Mouse (Mus musculus) midbrain, postnatal 0 days (tissue): ENCODE results near the gene Chst15. TPM values are rescaled to one million over a fixed set of nuclear protein-coding genes. Genes with fewer than 3 reads are reported as not detected.

ENCODE experiments used
- ATAC-seq: fragments of 200-750 bp; cut with Nextera tagmentation; 2 replicates; pipeline ENCODE4 v1.8.0; 2017; ENCODE audit warnings: moderate number of reproducible peaks, mild to moderate bottlenecking, moderate TSS enrichment, moderate library complexity; ENCODE audit not compliant: low FRiP score
- DNase-seq: peaks from one replicate; pipeline ENCODE4 v3.0.0-alpha.2; 2015; ENCODE audit warnings: low spot score
- H3K27ac ChIP-seq: fragments of 300-500 bp; sonication (generic); 2 replicates; pipeline ENCODE4 v1.5.1; 2014; ENCODE audit warnings: low read depth, mild to moderate bottlenecking, low read length, mixed read lengths
- H3K27me3 ChIP-seq: fragments of 300-500 bp; sonication (generic); 2 replicates; pipeline ENCODE4 v1.6.1; 2014; ENCODE audit warnings: low read length, control low read depth, mixed read lengths; ENCODE audit not compliant: insufficient read depth
- H3K36me3 ChIP-seq: fragments of 300-500 bp; sonication (generic); 2 replicates; pipeline ENCODE4 v1.6.1; 2014; ENCODE audit warnings: low read length, control low read depth, mixed read lengths; ENCODE audit not compliant: insufficient read depth
- H3K4me1 ChIP-seq: fragments of 300-500 bp; sonication (generic); 2 replicates; pipeline ENCODE4 v1.6.1; 2014; ENCODE audit warnings: mild to moderate bottlenecking, control low read depth, antibody characterized with exemption, low read length, mixed read lengths; ENCODE audit not compliant: insufficient read depth
- H3K4me2 ChIP-seq: fragments of 300-500 bp; sonication (generic); 2 replicates; pipeline ENCODE4 v1.6.1; 2014; ENCODE audit warnings: low read depth, mild to moderate bottlenecking, low read length, mixed read lengths; ENCODE audit not compliant: poor library complexity, severe bottlenecking
- H3K4me3 ChIP-seq: fragments of 300-500 bp; sonication (generic); 2 replicates; pipeline ENCODE4 v1.5.1; 2014; ENCODE audit warnings: low read depth, mild to moderate bottlenecking, low read length, moderate library complexity
- H3K9ac ChIP-seq: fragments of 300-500 bp; sonication (generic); replicated peaks from 2 replicates; pipeline ENCODE4 v1.6.1; 2014; ENCODE audit warnings: mild to moderate bottlenecking, low read length, moderate library complexity, mixed read lengths; ENCODE audit not compliant: poor library complexity, severe bottlenecking
- H3K9me3 ChIP-seq: fragments of 300-500 bp; sonication (generic); 2 replicates; pipeline ENCODE4 v1.6.1; 2016; ENCODE audit warnings: low read length, control low read depth
- CTCF ChIP-seq: IDR thresholded peaks from 2 replicates; pipeline ENCODE4 v1.5.1; 2016; ENCODE audit warnings: antibody characterized with exemption, mild to moderate bottlenecking
- WGBS: fragments of 180-500 bp; shearing (Covaris S2); extraction: QIAGEN DNeasy Blood & Tissue Kit; methylation state at CpG from one replicate; pipeline ENCODE4 v1.1.7; 2014; 5-methylcytosine and 5-hydroxymethylcytosine counted together
- polyA plus RNA-seq: library from polyadenylated mRNA; unstranded; fragments of >200 nt; fragmentation: Nextera tagmentation; extraction: Ambion mirVana; gene quantifications from 2 replicates; pipeline ENCODE4 v1.2.1, GENCODE M21; 2015
- total RNA-seq: library from RNA; depleted of rRNA; stranded (reverse); fragments of >200 nt; gene quantifications from 2 replicates; pipeline ENCODE4 v1.2.3, GENCODE M21; 2014

Gene Chst15
- total and polyA plus RNA-seq, 2 experiments from 2014 or later: 8.4 to 21.9 TPM

GRCm38 (mm10) chr7:132347273-132348045 lies 30.4 kb upstream of the Chst15 start:
- H3K9me3 ChIP-seq: no peaks in the 10 kb centered on the region
- no peak overlapping the region for H3K4me2 ChIP-seq
- ATAC-seq (no peak), DNase-seq (no peak)
- WGBS: 73% methylated on average over 9 of the region's 9 CpGs
- H3K4me3 ChIP-seq: no peak overlapping the region
- no peak overlapping the region for H3K9ac ChIP-seq
- H3K36me3 ChIP-seq: no peaks in the 10 kb centered on the region
- TF ChIP-seq CTCF: no peak
- no peak overlapping the region for H3K27ac ChIP-seq
- H3K4me1 ChIP-seq: no peaks in the 10 kb centered on the region
- H3K27me3 ChIP-seq: no peaks in the 10 kb centered on the region

GRCm38 (mm10) chr7:132345526-132346070 lies 28.6 kb upstream of the Chst15 start:
- DNase-seq (no peak), ATAC-seq (no peak)
- Histone ChIP-seq H3K4me1 (no peaks in the 10 kb centered on the region), H3K4me2 (no peak overlapping the region), H3K9ac (no peak overlapping the region), H3K27ac (no peak overlapping the region), H3K27me3 (no peaks in the 10 kb centered on the region), H3K4me3 (no peak overlapping the region), H3K9me3 (no peaks in the 10 kb centered on the region), H3K36me3 (no peaks in the 10 kb centered on the region)
- WGBS: 77% methylated on average over 5 of the region's 5 CpGs
- no peak for TF ChIP-seq CTCF

GRCm38 (mm10) chr7:132344606-132345005 lies 27.6 kb upstream of the Chst15 start:
- Histone ChIP-seq H3K4me3 (no peak overlapping the region), H3K27me3 (no peaks in the 10 kb centered on the region), H3K4me1 (no peaks in the 10 kb centered on the region), H3K36me3 (no peaks in the 10 kb centered on the region), H3K9me3 (no peaks in the 10 kb centered on the region), H3K27ac (no peak overlapping the region), H3K9ac (no peak overlapping the region), H3K4me2 (no peak overlapping the region)
- no peak for DNase-seq
- ATAC-seq: no peak
- 88% methylated on average over 4 of the region's 4 CpGs for WGBS
- no peak for TF ChIP-seq CTCF

GRCm38 (mm10) chr7:132343900-132344299 lies 26.9 kb upstream of the Chst15 start:
- ATAC-seq: no peak
- no peak overlapping the region for H3K4me3 ChIP-seq
- H3K4me1 ChIP-seq: no peaks in the 10 kb centered on the region
- WGBS: 92% methylated on average over 2 of the region's 2 CpGs
- no peaks in the 10 kb centered on the region for H3K27me3 ChIP-seq
- no peak overlapping the region for H3K9ac ChIP-seq
- H3K27ac ChIP-seq: no peak overlapping the region
- H3K9me3 ChIP-seq: no peaks in the 10 kb centered on the region
- no peak for DNase-seq
- no peaks in the 10 kb centered on the region for H3K36me3 ChIP-seq
- TF ChIP-seq CTCF: no peak
- H3K4me2 ChIP-seq: no peak overlapping the region

- no peaks in the 10 kb centered on the region for H3K27me3 ChIP-seq
- no peak for ATAC-seq
- H3K36me3 ChIP-seq: no peaks in the 10 kb centered on the region
- no peak overlapping the region for H3K9ac ChIP-seq
- DNase-seq: no peak
- H3K4me1 ChIP-seq: no peaks in the 10 kb centered on the region
- H3K4me3 ChIP-seq: no peak overlapping the region
- H3K9me3 ChIP-seq: no peaks in the 10 kb centered on the region
- H3K27ac ChIP-seq: no peak overlapping the region
- TF ChIP-seq CTCF: no peak
- WGBS: 79% methylated on average over 2 of the region's 2 CpGs
- H3K4me2 ChIP-seq: no peak overlapping the region
These were observed 26.1 kb upstream of the Chst15 start for GRCm38 (mm10) chr7:132343146-132343545.

GRCm38 (mm10) chr7:132339041-132339839 lies 22.2 kb upstream of the Chst15 start:
- ATAC-seq: no peak
- no peak overlapping the region for H3K4me3 ChIP-seq
- H3K4me1 ChIP-seq: no peaks in the 10 kb centered on the region
- H3K9ac ChIP-seq: no peak overlapping the region
- H3K27me3 ChIP-seq: no peaks in the 10 kb centered on the region
- H3K27ac ChIP-seq: no peak overlapping the region
- no peak for TF ChIP-seq CTCF
- no peak overlapping the region for H3K4me2 ChIP-seq
- DNase-seq: no peak
- H3K9me3 ChIP-seq: no peaks in the 10 kb centered on the region
- H3K36me3 ChIP-seq: no peaks in the 10 kb centered on the region
- WGBS: 83% methylated on average over 14 of the region's 14 CpGs
